Mouse (Mus musculus): ENCODE measurements around the gene Mrln.

Mrln gene

DNA sequence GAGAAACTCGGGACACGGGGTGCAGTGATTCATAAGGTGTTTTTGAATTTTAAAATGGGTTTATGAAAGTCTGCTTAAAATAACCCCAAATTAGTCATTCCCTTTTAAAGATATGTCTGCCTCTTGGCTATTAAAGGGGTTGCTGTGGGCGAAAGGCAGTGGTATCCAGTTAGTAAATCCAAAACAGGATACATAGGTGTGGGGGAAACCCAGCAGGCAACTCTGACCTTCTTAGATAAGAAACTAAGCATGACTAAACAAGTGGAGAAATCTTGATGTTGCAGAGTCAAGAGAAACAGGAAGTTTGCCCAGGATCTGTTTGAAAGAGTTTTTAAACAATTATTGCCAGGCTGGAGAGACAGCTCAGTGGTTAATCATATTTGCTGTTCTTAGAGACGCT lies 52.6 kb downstream of the Mrln start:
- no peak for DNase-seq

DNA sequence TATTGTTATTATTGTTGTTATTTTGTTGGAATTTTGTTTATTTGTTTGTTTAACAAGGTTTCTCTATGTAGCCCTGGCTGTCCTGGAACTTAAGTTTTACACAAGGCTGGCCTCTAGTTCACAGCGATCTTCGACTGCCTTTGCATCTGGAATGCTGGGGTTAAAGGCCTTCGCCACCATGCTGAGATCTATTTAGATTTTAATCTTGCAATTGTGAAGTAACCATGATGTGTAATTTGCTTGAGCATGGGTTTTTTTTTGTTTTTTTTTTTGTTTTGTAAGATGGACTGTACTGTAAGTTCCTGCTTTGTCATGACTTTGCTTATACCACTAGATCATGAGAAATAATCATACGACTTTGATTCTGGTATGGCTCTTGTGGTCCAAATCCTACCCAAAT lies 56.4 kb downstream of the Mrln start:
- no peak for DNase-seq

DNA sequence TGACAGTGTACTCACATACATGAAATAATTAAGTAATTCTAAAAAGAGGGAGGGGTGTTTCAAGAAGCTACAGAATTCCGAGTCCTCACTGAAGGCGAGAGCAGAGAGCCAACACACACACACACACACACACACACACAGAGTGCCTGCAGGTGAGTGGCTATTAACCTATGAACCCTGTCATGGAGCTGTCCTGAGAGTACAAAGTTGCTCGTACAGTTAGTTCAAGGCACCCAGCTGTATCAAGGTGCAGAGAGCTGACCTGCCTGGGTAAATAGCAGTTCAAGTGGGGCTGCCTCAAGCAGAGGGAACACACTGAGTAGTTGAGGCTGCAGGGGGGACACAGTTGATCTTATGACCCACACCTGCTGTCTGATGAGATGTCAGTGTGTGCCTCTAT lies 57.6 kb downstream of the Mrln start:
- DNase-seq = no peak

DNA sequence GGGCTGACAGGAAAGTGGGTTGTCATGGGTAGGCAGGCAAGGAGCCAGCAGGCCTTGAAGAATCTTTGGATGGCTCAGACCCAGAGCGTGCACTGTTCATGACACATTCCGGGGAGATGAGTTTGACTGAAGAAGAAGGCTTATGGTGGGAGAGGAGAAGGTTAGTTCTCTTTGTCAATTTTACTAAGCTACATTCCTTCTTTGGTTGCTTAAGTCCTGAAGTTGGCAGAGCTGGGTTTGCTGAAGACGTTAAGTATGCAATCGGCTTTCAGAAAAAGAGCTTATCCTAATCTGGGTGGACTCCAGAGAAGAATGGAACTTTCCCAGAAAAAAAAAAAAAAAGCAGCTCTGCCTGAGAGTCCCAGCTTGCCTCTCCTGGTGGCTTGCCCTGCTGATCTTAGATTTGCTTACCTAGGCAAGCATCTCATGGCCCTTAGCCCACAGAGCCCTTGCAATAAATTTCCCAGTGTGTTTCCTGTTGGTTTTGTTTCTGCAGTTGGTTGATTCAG lies 59.3 kb downstream of the Mrln start:
- peak in 1 of 2 experiments; percentile 30 for DNase-seq

DNA sequence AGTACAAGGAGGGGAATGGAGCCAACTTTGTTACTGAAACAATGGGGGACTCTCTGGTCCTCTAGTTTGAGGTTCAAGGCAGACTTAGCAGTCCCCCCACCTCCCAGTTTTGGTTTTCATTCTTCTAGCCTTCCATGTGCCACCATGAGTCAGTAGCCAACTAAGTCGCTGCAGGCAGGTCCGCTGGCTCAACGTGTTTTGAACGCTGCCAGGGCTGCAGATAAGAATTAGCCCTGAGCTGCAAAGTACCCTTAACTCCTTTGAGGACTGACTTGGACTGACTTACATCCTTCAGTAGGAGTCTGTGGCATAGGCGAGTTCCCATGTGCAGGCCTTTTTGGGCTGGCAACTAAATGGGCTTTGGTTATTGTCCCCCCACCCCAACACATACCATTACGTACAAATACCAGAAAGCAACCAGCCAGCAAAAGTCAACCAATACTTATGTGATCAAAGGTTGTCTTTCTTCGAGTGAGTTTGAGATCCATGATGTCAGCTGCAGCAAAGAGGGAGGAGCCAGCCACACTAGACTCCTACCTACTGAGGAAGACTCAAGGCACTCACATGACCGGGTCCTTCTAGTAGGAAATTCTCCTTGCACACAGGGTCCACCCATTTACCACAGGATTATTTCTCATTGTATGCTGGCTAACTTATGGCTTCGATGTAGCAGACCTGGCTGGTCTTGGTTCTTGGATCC lies 60.0 kb downstream of the Mrln start:
- no peak for DNase-seq

DNA sequence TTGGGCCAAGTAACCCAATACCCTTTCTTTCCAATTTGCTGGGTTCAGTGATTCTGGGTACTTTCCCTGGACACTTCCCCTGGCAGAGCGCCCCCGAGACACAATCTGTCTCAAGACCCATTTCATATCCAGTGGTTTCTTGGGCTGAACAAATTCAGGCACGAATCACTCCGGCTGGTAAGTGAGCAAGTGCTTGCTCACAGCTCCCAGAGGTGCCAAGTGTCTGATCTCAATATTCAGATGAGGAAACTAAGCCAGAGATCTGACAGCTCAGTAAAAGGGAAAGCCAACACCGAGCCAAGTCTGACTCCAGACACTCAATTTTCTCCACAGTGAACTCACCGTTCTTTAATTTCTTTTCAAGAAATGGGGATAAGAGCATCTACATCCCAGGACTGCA lies 62.0 kb downstream of the Mrln start:
- no peak for DNase-seq

DNA sequence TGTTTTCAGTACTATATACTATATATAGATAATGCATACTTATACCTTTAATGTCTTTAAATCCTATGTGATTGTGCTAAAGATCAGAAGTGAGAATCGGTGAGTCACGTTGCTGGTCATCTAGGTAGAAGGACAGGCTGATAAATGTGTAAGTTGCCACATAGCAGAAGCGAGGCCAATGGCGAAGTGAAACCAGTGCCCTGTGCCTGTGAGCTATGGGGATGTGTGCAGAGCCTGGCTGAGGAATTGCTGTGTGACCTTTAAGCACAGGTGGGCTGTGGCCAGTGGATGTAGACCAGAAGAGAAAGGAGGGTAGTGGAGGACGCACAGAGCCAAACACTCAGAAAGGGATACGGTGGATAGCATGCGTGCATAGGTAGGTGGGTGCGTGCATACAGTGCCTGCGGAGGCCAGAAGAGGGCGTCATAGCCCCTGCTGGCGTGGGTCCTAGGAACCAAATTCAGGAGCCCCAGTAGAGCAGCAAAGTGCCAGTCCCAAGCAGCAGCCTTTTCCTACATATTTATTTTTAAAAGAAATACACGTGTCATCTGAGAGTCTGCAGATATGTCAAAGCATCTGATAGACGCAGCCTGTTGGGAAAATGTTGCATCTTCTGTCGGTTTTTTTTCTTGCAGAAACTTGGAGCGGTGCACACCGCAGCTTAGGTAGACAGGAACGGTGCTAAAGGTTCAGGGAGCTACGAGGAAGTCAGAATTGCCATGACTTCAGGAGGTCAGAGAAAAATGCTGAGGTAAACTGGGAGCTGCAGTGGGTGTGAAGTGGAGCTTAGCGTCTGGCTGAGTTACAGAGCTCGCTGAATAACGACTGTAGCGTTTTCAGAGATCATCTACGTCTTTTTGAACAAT lies 64.3 kb downstream of the Mrln start:
- no peak for DNase-seq

Data from lung, postnatal 4 days (tissue).